Mouse (Mus musculus) lung, postnatal 0 days (tissue): ENCODE measurements at regions not wholly inside any gene's neighbourhood (a gene's known extent, or its start where the extent isn't known, plus 50 kb on each side); places are given as distances from the start of the nearest gene placed in this dataset.

Experiments used
- CTCF ChIP-seq: IDR thresholded peaks from 2 replicates; pipeline ENCODE4 v1.5.1; 2016; ENCODE audit warnings: antibody characterized with exemption, mild to moderate bottlenecking
- EP300 ChIP-seq: IDR thresholded peaks from 2 replicates; pipeline ENCODE4 v1.6.1; 2016; ENCODE audit warnings: antibody characterized with exemption, mild to moderate bottlenecking, control low read depth

GRCm38 (mm10) chr8:15233241-15233640 is 187.4 kb upstream of the BB014433 start:
- TF ChIP-seq CTCF (no peak), EP300 (no peak)
